Mouse (Mus musculus): Measurements from ENCODE around the gene Tmem177.

DNA sequence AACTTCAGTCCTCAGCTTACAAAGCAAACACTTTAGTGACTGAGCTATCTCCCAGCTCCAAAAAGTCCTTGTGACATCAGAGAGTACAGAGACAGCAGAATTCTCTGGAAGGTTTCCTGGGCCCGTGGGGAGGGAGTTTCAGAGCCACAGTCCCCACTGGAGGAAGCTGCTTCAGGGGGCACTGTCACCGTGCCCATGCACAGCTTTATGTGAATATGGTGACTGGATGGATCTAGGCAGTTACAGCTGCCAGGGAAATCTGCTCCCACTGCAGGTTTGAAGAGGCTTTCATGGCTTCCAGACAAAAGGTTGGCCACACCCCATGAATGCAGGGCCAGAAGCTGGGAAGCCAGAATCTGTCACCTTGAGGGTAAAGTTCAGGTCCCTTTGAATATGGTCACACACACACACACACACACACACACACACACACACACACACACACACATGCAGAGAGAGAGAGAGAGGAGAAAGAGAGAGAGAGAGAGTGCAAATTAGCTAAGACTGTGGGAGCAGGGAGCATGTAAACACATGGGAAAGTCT lies 5.7 kb downstream of the Tmem177 start:
- TF ChIP-seq CTCF (IDR thresholded peaks at IDR 0.05; ENCODE audit: extremely low read depth, insufficient read depth, low read length), result no peak
- TF ChIP-seq POLR2A (IDR thresholded peaks at IDR 0.05; ENCODE audit: extremely low read depth, insufficient read depth, low read length), result no peak
